Mouse (Mus musculus): Measurements from ENCODE around the gene St6galnac3.

The St6galnac3 gene

GRCm38 (mm10) chr3:153733364-153734159 lies 8.6 kb upstream of the St6galnac3 start:
- DNase-seq, result no peak

GRCm38 (mm10) chr3:153732749-153733148 lies 7.8 kb upstream of the St6galnac3 start:
- no peak for DNase-seq

- no peak for DNase-seq
These were observed 7.1 kb upstream of the St6galnac3 start for GRCm38 (mm10) chr3:153732035-153732434.

GRCm38 (mm10) chr3:153728577-153728976 lies 3.6 kb upstream of the St6galnac3 start:
- no peak for DNase-seq

GRCm38 (mm10) chr3:153723467-153724079 lies 1.4 kb downstream of the St6galnac3 start:
- DNase-seq, result no peak

- no peak for DNase-seq
These were observed 3.4 kb downstream of the St6galnac3 start for GRCm38 (mm10) chr3:153721525-153721924.

- no peak for DNase-seq
These were observed 4.1 kb downstream of the St6galnac3 start for GRCm38 (mm10) chr3:153720922-153721321.

GRCm38 (mm10) chr3:153720296-153720695 lies 4.7 kb downstream of the St6galnac3 start:
- DNase-seq, result no peak

- DNase-seq, result no peak
These were observed 5.6 kb downstream of the St6galnac3 start for GRCm38 (mm10) chr3:153719256-153719970.

GRCm38 (mm10) chr3:153718724-153719123 lies 6.2 kb downstream of the St6galnac3 start:
- DNase-seq, result no peak

- DNase-seq, result no peak
These were observed 7.2 kb downstream of the St6galnac3 start for GRCm38 (mm10) chr3:153717742-153718141.

- DNase-seq, result no peak
These were observed 9.3 kb downstream of the St6galnac3 start for GRCm38 (mm10) chr3:153715646-153716045.

- no peak for DNase-seq
These were observed 14.4 kb downstream of the St6galnac3 start for GRCm38 (mm10) chr3:153710545-153710944.

GRCm38 (mm10) chr3:153707687-153708086 lies 17.3 kb downstream of the St6galnac3 start:
- no peak for DNase-seq

- no peak for DNase-seq
These were observed 18.1 kb downstream of the St6galnac3 start for GRCm38 (mm10) chr3:153706901-153707300.

GRCm38 (mm10) chr3:153701752-153702740 lies 22.9 kb downstream of the St6galnac3 start:
- DNase-seq, result no peak

GRCm38 (mm10) chr3:153701172-153701571 lies 23.8 kb downstream of the St6galnac3 start:
- no peak for DNase-seq

GRCm38 (mm10) chr3:153699086-153699485 lies 25.9 kb downstream of the St6galnac3 start:
- DNase-seq, result no peak

- no peak for DNase-seq
These were observed 32.0 kb downstream of the St6galnac3 start for GRCm38 (mm10) chr3:153692978-153693377.

GRCm38 (mm10) chr3:153692206-153692813 lies 32.7 kb downstream of the St6galnac3 start:
- DNase-seq, result no peak

- no peak for DNase-seq
These were observed 33.4 kb downstream of the St6galnac3 start for GRCm38 (mm10) chr3:153691537-153691936.

GRCm38 (mm10) chr3:153690553-153690952 lies 34.4 kb downstream of the St6galnac3 start:
- DNase-seq, result no peak
